Mouse (Mus musculus) stomach, embryonic 16.5 days (tissue): ENCODE data around the gene Irgm1. TPM values are rescaled to one million over a fixed set of nuclear protein-coding genes. Genes with fewer than 3 reads are reported as not detected.

Experiments
- ATAC-seq: fragments of 200-750 bp; cut with Nextera tagmentation; 2 replicates; pipeline ENCODE4 v1.8.0; 2017; ENCODE audit warnings: moderate number of reproducible peaks, moderate TSS enrichment; ENCODE audit not compliant: insufficient read depth, low FRiP score
- H3K27ac ChIP-seq: fragments of 300-500 bp; sonication (generic); 2 replicates; pipeline ENCODE4 v1.5.1; 2014; ENCODE audit warnings: low read length
- H3K27me3 ChIP-seq: fragments of 300-500 bp; sonication (generic); 2 replicates; pipeline ENCODE4 v1.6.1; 2014; ENCODE audit warnings: low read length, control low read depth, mixed read lengths; ENCODE audit not compliant: control insufficient read depth, insufficient read depth
- H3K36me3 ChIP-seq: fragments of 300-500 bp; sonication (generic); 2 replicates; pipeline ENCODE4 v1.6.1; 2014; ENCODE audit warnings: low read length; ENCODE audit not compliant: control insufficient read depth, insufficient read depth
- H3K4me1 ChIP-seq: fragments of 300-500 bp; sonication (generic); 2 replicates; pipeline ENCODE4 v1.6.1; 2014; ENCODE audit warnings: low read length, control low read depth, mixed read lengths; ENCODE audit not compliant: control insufficient read depth, insufficient read depth
- H3K4me2 ChIP-seq: fragments of 300-500 bp; sonication (generic); 2 replicates; pipeline ENCODE4 v1.6.1; 2014; ENCODE audit warnings: low read depth, low read length, mixed read lengths
- H3K4me3 ChIP-seq: fragments of 300-500 bp; sonication (generic); replicated peaks from 2 replicates; pipeline ENCODE4 v1.5.1; 2014; ENCODE audit warnings: mild to moderate bottlenecking, low read length
- H3K9ac ChIP-seq: fragments of 300-500 bp; sonication (generic); 2 replicates; pipeline ENCODE4 v1.6.1; 2014; ENCODE audit warnings: low read length
- H3K9me3 ChIP-seq: fragments of 300-500 bp; sonication (generic); replicated peaks from 2 replicates; pipeline ENCODE4 v1.6.1; 2016; ENCODE audit warnings: low read length, control low read depth; ENCODE audit not compliant: control insufficient read depth
- WGBS: fragments of 180-500 bp; shearing (Covaris S2); extraction: QIAGEN DNeasy Blood & Tissue Kit; methylation state at CpG from one replicate; pipeline ENCODE4 v1.1.7; 2014; 5-methylcytosine and 5-hydroxymethylcytosine counted together
- polyA plus RNA-seq: library from polyadenylated mRNA; unstranded; fragments of >200 nt; fragmentation: Nextera tagmentation; extraction: Ambion mirVana; gene quantifications from 2 replicates; pipeline ENCODE4 v1.2.1, GENCODE M21; 2015

Irgm1 gene
- polyA plus RNA-seq, 1 experiment from 2014 or later: 13.1 TPM

DNA sequence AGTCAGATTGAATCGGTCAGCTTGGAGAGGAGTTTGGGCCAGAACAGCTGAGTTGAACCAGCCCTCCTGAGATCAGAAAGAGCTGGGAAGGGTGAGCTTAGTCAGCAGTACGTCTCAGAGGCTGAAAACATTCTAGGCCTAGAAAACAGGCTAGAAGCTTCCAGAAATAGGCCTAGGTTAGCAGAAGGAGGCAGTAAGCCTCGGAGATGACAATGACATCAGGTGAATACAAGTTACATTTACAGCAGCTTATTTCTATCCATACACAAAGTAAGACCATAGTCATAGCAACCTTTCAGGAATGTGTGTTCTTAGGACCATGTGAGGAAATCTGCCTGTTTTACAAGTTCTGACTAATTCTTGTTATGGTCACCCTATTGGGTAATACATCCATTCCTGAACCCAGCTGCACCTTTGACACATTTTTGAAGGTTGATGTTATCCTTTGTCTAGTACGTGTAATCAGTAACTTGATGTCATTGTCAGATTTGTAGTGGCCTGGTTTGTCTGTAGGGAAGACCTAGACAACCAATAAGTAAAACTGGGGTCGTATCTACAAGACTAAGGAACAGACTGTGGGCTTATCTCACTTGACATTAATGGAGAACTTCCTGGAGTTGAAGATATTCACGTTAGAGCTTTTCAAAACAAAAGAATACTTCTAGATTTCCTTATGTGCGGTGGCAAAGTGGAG, 51.7 kb downstream of the Irgm1 start:
- WGBS: 72% methylated on average over 7 of the region's 7 CpGs
- Histone ChIP-seq H3K36me3 (no peaks in the 10 kb centered on the region), H3K27ac (peak overlapping the region; percentile 60), H3K4me2 (no peak overlapping the region), H3K27me3 (no peaks in the 10 kb centered on the region), H3K9ac (no peak overlapping the region), H3K4me3 (no peak overlapping the region), H3K4me1 (peaks cover 20% of the 10 kb centered on the region), H3K9me3 (no peaks in the 10 kb centered on the region)
- ATAC-seq: no peak

DNA sequence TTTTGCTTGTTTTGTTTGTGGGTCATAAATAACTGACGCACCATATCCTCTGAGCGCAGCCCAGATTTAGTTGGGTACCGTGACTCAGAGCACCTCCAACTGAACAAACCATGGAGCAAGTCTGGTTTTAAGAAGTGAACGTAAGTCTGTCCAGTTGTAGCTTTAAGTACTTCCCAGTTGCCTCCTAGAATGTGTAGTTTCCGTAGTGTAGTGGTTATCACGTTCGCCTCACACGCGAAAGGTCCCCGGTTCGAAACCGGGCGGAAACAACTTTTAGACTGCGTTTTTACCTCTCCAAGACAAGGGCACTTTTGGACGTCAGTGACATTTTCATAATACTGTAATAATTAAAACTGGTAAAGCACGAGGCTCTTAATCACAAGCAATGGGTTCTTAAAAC, 53.1 kb downstream of the Irgm1 start:
- peak overlapping the region; percentile 24 for H3K9ac ChIP-seq
- H3K4me1 ChIP-seq: peaks cover 16% of the 10 kb centered on the region
- WGBS: under 1% methylated on average over 16 of the region's 16 CpGs
- H3K36me3 ChIP-seq: no peaks in the 10 kb centered on the region
- peak overlapping the region; percentile 9; the same call in 1 of the 2 replicates for H3K27ac ChIP-seq
- peak overlapping the region; percentile 53 for H3K4me3 ChIP-seq
- H3K9me3 ChIP-seq: no peaks in the 10 kb centered on the region
- ATAC-seq: 0 out of 2 replicates have a peak, but pooled peaks have one; percentile 3
- no peaks in the 10 kb centered on the region for H3K27me3 ChIP-seq
- H3K4me2 ChIP-seq: peak overlapping the region; percentile 80

DNA sequence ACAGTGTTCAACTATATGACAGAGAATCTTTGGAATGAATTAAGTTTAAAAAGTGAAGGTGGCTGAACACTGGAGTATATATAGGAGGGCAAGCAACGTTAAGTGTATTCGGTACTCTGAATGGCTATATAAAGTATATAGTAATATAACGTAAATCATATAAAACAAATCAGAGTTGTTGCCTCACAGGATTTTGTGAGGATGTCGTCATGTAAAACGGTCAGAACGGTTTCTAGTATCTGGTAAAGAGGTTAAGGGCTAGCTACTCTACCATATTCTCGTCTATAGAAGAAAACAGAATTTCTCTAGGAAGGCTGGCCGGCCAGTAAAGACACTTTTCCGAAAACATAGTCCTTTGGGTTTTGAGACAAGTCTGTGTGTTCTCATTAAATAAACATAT, 53.7 kb downstream of the Irgm1 start:
- no peaks in the 10 kb centered on the region for H3K27me3 ChIP-seq
- peak overlapping the region; percentile 90 for H3K27ac ChIP-seq
- peak overlapping the region; percentile 80 for H3K4me2 ChIP-seq
- peaks cover 16% of the 10 kb centered on the region for H3K4me1 ChIP-seq
- H3K9me3 ChIP-seq: no peaks in the 10 kb centered on the region
- WGBS: 5% methylated on average over 9 of the region's 9 CpGs
- no peak for ATAC-seq
- peak overlapping the region; percentile 53 for H3K4me3 ChIP-seq
- peak overlapping the region; percentile 74 for H3K9ac ChIP-seq
- no peaks in the 10 kb centered on the region for H3K36me3 ChIP-seq

DNA sequence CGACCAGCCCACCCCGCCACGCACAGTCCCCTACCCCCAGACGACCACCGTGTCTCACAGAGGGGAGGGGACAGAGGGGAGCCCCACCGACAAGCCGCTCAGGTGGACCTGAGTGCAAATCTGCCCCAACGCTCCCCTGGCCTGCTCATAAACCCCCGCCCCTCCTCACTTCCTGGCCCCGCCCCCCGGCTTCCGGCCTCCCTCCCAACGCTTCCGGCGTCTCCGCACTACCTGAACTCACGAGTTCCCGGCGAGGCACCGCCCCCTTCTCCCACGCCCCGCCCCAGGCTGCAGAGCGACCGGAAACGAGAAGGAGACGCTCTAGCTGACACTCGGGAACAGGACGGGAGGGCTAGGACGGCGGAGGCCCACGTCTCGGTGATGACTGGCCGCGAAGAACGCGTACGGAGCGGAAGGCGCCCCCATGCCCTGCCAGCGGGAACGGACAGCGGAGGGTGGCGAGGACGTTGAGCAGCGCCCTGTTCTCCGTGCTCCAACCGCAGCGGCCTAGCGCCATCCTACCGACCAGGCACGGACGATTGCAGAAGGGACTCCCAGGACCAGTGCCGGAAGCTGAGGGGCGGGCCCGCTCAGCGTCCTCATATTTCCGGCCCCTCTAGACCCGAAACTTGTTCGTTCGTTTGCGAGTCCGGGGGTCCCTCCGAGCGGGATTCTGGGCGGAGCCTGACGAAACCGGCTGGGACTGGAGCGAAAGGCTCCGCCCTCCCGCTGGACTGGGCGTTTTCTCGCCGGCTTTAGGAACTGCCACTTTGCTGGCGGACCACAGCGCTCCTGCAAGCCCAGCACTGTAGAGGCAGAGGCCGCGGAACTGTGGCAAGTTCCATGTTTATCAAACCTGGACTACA, 54.5 kb downstream of the Irgm1 start, which contains the start of gene Trim41:
TSS of gene Trim41 (minus strand) at position 554 of the 866 bp plus-strand sequence.
- under 1% methylated on average over 77 of the region's 77 CpGs for WGBS
- H3K4me3 ChIP-seq: peak within 1 kb of the TSS; percentile 53
- H3K27ac ChIP-seq: peak within 1 kb of the TSS; percentile 90
- peak; percentile 96 for ATAC-seq
- H3K4me2 ChIP-seq: peak within 1 kb of the TSS; percentile 80
- H3K4me1 ChIP-seq: peaks cover 16% of the 10 kb centered on the region
- no peaks in the 10 kb centered on the region for H3K36me3 ChIP-seq
- H3K9me3 ChIP-seq: no peaks in the 10 kb centered on the region
- peak within 1 kb of the TSS; percentile 93 for H3K9ac ChIP-seq
- H3K27me3 ChIP-seq: no peaks in the 10 kb centered on the region

DNA sequence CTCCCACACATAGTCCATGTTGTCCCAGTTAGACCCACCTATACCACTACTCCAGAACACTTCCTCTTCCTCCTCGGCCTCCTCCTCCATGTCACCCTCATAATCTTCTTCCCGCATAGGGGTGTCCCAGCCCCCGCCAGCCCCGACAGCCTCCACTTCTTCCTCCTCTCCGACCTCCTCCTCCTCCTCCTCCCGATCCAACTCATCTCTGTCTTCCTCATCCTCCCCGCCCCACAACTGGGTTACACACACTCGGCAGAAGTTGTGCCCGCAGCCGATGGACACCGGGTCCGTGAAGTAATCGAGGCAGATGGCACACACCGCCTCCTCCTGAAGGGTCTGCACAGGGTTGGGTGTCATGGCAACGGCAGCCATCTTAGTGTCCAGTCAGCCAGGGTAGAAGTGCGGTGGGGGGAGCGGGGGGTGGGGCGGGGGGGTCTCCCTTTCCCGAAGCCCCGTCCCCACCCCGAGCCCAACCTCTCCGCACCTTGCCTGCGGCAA, 55.2 kb downstream of the Irgm1 start:
- ATAC-seq: peak; percentile 12; the same call in 1 of the 2 replicates
- no peaks in the 10 kb centered on the region for H3K27me3 ChIP-seq
- H3K4me2 ChIP-seq: peak overlapping the region; percentile 80
- H3K27ac ChIP-seq: peak overlapping the region; percentile 60
- H3K4me1 ChIP-seq: peaks cover 16% of the 10 kb centered on the region
- H3K9ac ChIP-seq: peak overlapping the region; percentile 93
- 4% methylated on average over 23 of the region's 23 CpGs for WGBS
- 0 out of 2 replicates have a peak, but pooled peaks cover 2% of the 10 kb centered on the region for H3K36me3 ChIP-seq
- no peaks in the 10 kb centered on the region for H3K9me3 ChIP-seq
- peak overlapping the region; percentile 53 for H3K4me3 ChIP-seq

DNA sequence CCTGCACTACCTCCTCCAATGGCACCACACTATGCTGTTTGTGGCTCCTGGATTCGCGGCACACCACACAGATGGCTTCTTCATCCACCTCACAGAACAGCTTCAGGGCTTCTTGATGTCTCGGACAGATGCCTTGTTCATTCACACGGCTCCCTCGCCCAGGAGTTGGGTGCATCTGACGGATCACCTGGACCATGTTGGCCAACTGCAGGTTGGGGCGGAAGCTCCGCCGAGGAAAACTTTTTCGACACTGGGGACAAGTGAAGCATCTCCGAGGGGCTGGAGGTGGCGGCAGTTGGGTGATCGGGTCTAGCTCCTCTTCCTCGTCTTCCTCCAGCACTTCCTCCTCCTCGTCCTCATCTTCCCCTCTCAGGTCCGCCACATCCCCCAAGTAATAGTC, 55.6 kb downstream of the Irgm1 start:
- no peak overlapping the region for H3K27ac ChIP-seq
- 0 out of 2 replicates have a peak, but pooled peaks cover 4% of the 10 kb centered on the region for H3K36me3 ChIP-seq
- WGBS: 61% methylated on average over 16 of the region's 16 CpGs

DNA sequence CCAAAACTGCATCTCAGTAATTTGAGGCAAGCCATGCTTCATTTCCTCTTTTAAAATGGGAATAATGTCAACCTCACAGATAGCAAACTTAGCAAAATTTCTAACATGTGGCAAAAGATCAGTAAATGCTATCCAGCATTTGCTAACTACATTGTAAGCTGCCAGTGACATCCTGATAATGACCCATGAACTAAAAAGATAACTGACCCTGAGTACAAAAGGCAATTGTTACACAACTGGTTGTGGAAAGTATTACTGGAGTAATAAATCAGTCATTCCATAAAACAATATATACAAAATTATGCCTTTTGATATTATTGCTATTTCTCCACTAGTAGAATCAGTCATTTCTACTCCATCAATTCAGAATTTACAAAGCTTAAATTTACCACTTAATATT, 57.7 kb downstream of the Irgm1 start:
- Histone ChIP-seq H3K4me3 (no peak overlapping the region), H3K9me3 (no peaks in the 10 kb centered on the region), H3K36me3 (peaks cover 10% of the 10 kb centered on the region; the same call in 1 of the 2 replicates), H3K9ac (no peak overlapping the region), H3K27me3 (no peaks in the 10 kb centered on the region), H3K4me1 (peaks cover 16% of the 10 kb centered on the region), H3K4me2 (no peak overlapping the region), H3K27ac (no peak overlapping the region)
- no peak for ATAC-seq

More for the DNA sequence above, 55.6 kb downstream of the Irgm1 start:
- peak overlapping the region; percentile 80 for H3K4me2 ChIP-seq
- H3K27me3 ChIP-seq: no peaks in the 10 kb centered on the region
- no peak for ATAC-seq
- H3K4me1 ChIP-seq: peaks cover 16% of the 10 kb centered on the region
- H3K4me3 ChIP-seq: peak overlapping the region; percentile 53
- peak overlapping the region; percentile 93 for H3K9ac ChIP-seq
- no peaks in the 10 kb centered on the region for H3K9me3 ChIP-seq
